Mouse (Mus musculus): Measurements from ENCODE around the gene Serping1. TPM values are rescaled to one million over a fixed set of nuclear protein-coding genes. Genes with fewer than 3 reads are reported as not detected.

Gene Serping1
- polyA plus RNA-seq, 1 experiment, result 232 TPM

GRCm38 (mm10) chr2:84758542-84759127 is 16.6 kb downstream of the Serping1 start:
- H3K27me3 ChIP-seq (replicated peaks; ENCODE audit: control insufficient read depth, insufficient read depth, low read length), result no peaks in the 10 kb centered on the region
- H3K4me3 ChIP-seq (ENCODE audit: insufficient read depth, low read depth, low read length), result no peak overlapping the region
- TF ChIP-seq POLR2A (IDR thresholded peaks at IDR 0.05; ENCODE audit: low read depth, low read length) (no peak), CTCF (conservative IDR thresholded peaks at IDR 0.05; ENCODE audit: insufficient read depth, insufficient read length, low read depth, low read length) (peak; percentile 41)
- H3K4me1 ChIP-seq (ENCODE audit: control insufficient read depth, insufficient read depth, low read length), result peaks cover 17% of the 10 kb centered on the region; the same call in 1 of the 2 replicates
- DNase-seq, result peak; percentile 82
- H3K36me3 ChIP-seq (ENCODE audit: control insufficient read depth, insufficient read depth, low read length), result no peaks in the 10 kb centered on the region
- 0% methylated on average over 2 of the region's 2 CpGs for whole genome bisulfite sequencing
- H3K27ac ChIP-seq (ENCODE audit: insufficient read depth, low read depth, low read length), result no peak overlapping the region

GRCm38 (mm10) chr2:84757026-84757682 is 18.1 kb downstream of the Serping1 start:
- Histone ChIP-seq H3K27ac (ENCODE audit: insufficient read depth, low read depth, low read length) (peak overlapping the region; percentile 96), H3K4me1 (ENCODE audit: control insufficient read depth, insufficient read depth, low read length) (peaks cover 17% of the 10 kb centered on the region; the same call in 1 of the 2 replicates), H3K27me3 (replicated peaks; ENCODE audit: control insufficient read depth, insufficient read depth, low read length) (no peaks in the 10 kb centered on the region), H3K4me3 (ENCODE audit: insufficient read depth, low read depth, low read length) (no peak overlapping the region), H3K36me3 (ENCODE audit: control insufficient read depth, insufficient read depth, low read length) (no peaks in the 10 kb centered on the region)
- no peak for DNase-seq
- 67% methylated on average over 7 of the region's 7 CpGs for WGBS
- TF ChIP-seq POLR2A (IDR thresholded peaks at IDR 0.05; ENCODE audit: low read depth, low read length), result no peak
- TF ChIP-seq CTCF (conservative IDR thresholded peaks at IDR 0.05; ENCODE audit: insufficient read depth, insufficient read length, low read depth, low read length), result no peak

- Histone ChIP-seq H3K4me3 (ENCODE audit: insufficient read depth, low read depth, low read length) (no peak overlapping the region), H3K27ac (ENCODE audit: insufficient read depth, low read depth, low read length) (peak overlapping the region; percentile 96), H3K27me3 (replicated peaks; ENCODE audit: control insufficient read depth, insufficient read depth, low read length) (no peaks in the 10 kb centered on the region), H3K4me1 (ENCODE audit: control insufficient read depth, insufficient read depth, low read length) (peaks cover 17% of the 10 kb centered on the region; the same call in 1 of the 2 replicates), H3K36me3 (ENCODE audit: control insufficient read depth, insufficient read depth, low read length) (no peaks in the 10 kb centered on the region)
- no peak for TF ChIP-seq CTCF (conservative IDR thresholded peaks at IDR 0.05; ENCODE audit: insufficient read depth, insufficient read length, low read depth, low read length)
- no peak for TF ChIP-seq POLR2A (IDR thresholded peaks at IDR 0.05; ENCODE audit: low read depth, low read length)
- WGBS, result 56% methylated on average over 5 of the region's 5 CpGs
- DNase-seq, result peak; percentile 89
Measured at GRCm38 (mm10) chr2:84756245-84756644, 19.0 kb downstream of the Serping1 start.

GRCm38 (mm10) chr2:84750115-84750514 is 25.1 kb downstream of the Serping1 start:
- TF ChIP-seq POLR2A (IDR thresholded peaks at IDR 0.05; ENCODE audit: low read depth, low read length), result no peak
- no peak for TF ChIP-seq CTCF (conservative IDR thresholded peaks at IDR 0.05; ENCODE audit: insufficient read depth, insufficient read length, low read depth, low read length)
- Histone ChIP-seq H3K4me3 (ENCODE audit: insufficient read depth, low read depth, low read length) (no peak overlapping the region), H3K27ac (ENCODE audit: insufficient read depth, low read depth, low read length) (no peak overlapping the region), H3K27me3 (replicated peaks; ENCODE audit: control insufficient read depth, insufficient read depth, low read length) (no peaks in the 10 kb centered on the region), H3K36me3 (ENCODE audit: control insufficient read depth, insufficient read depth, low read length) (no peaks in the 10 kb centered on the region), H3K4me1 (ENCODE audit: control insufficient read depth, insufficient read depth, low read length) (no peaks in the 10 kb centered on the region)
- no peak for DNase-seq
- WGBS, result 57% methylated on average over 6 of the region's 6 CpGs

- Histone ChIP-seq H3K36me3 (ENCODE audit: control insufficient read depth, insufficient read depth, low read length) (no peaks in the 10 kb centered on the region), H3K4me1 (ENCODE audit: control insufficient read depth, insufficient read depth, low read length) (peaks cover 3% of the 10 kb centered on the region; the same call in 1 of the 2 replicates), H3K27ac (ENCODE audit: insufficient read depth, low read depth, low read length) (peak overlapping the region; percentile 11; the same call in 1 of the 2 replicates), H3K4me3 (ENCODE audit: insufficient read depth, low read depth, low read length) (peak overlapping the region; percentile 71), H3K27me3 (replicated peaks; ENCODE audit: control insufficient read depth, insufficient read depth, low read length) (no peaks in the 10 kb centered on the region)
- 8% methylated on average over 10 of the region's 10 CpGs for WGBS
- TF ChIP-seq CTCF (conservative IDR thresholded peaks at IDR 0.05; ENCODE audit: insufficient read depth, insufficient read length, low read depth, low read length), result no peak
- TF ChIP-seq POLR2A (IDR thresholded peaks at IDR 0.05; ENCODE audit: low read depth, low read length), result no peak
- DNase-seq, result no peak
Measured at GRCm38 (mm10) chr2:84744126-84744525, 31.1 kb downstream of the Serping1 start.

GRCm38 (mm10) chr2:84743561-84743960 is 31.7 kb downstream of the Serping1 start, which contains the start of gene Gm19426:
Gene Gm19426 (minus strand): TSS chr2:84743655.
- peaks cover 3% of the 10 kb centered on the region; the same call in 1 of the 2 replicates for H3K4me1 ChIP-seq (ENCODE audit: control insufficient read depth, insufficient read depth, low read length)
- peak within 1 kb of the TSS; percentile 51 for H3K27ac ChIP-seq (ENCODE audit: insufficient read depth, low read depth, low read length)
- no peaks in the 10 kb centered on the region for H3K36me3 ChIP-seq (ENCODE audit: control insufficient read depth, insufficient read depth, low read length)
- no peak for TF ChIP-seq POLR2A (IDR thresholded peaks at IDR 0.05; ENCODE audit: low read depth, low read length)
- TF ChIP-seq CTCF (conservative IDR thresholded peaks at IDR 0.05; ENCODE audit: insufficient read depth, insufficient read length, low read depth, low read length), result no peak
- peak within 1 kb of the TSS; percentile 71 for H3K4me3 ChIP-seq (ENCODE audit: insufficient read depth, low read depth, low read length)
- under 1% methylated on average over 25 of the region's 25 CpGs for WGBS
- no peaks in the 10 kb centered on the region for H3K27me3 ChIP-seq (replicated peaks; ENCODE audit: control insufficient read depth, insufficient read depth, low read length)
- peak; percentile 90 for DNase-seq
